ENCODE assay signal across 14 mouse cellular contexts in the genomic region with DNA sequence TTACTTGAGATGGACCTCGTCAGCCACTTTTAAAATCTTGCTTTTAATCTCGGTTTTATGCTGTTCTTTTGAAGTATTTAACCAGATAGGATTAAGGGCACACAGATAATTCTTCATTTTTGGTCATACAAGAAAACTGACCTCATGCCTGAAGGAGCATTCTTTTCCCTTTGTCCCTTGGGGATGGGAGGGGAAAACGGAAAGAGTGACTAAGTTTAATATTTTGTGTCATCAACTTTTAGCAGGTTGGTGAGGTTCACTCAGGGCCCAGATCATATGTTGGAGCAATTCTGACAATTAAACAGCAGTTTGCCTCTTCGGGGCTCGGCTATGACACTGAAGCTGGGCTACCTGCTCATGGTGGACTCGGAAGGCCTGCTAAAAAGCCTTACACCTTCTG. TPM values are rescaled to one million over a fixed set of nuclear protein-coding genes. Genes with fewer than 3 reads are reported as not detected.
DNase-seq lines count a peak whose midpoint lies in the region; ATAC-seq lines count a peak whose summit lies in the region.
"Had no signal": no experiment of that assay in that cellular context is flagged by ENCODE, and none has a peak within 500 bp of the region (broad histone marks: within the 10 kb centered on the region; RNA-seq: fewer than 3 reads in every experiment).

No protein-coding gene starts in this region.

- H3K4me2 ChIP-seq in heart, embryonic 11.5 days = no peak overlapping the region
- peak overlapping the region; percentile 32; the same call in 1 of the 2 replicates for H3K4me2 ChIP-seq in liver, embryonic 15.5 days
- H3K4me2 ChIP-seq: hindbrain, embryonic 15.5 days had no signal

- H3K9ac ChIP-seq in heart, embryonic 11.5 days (ENCODE audit: low read depth, low read length) = no peak overlapping the region
- no peak overlapping the region for H3K9ac ChIP-seq in liver, embryonic 15.5 days
- H3K9ac ChIP-seq: hindbrain, embryonic 15.5 days had no signal

- intact Hi-C loops in left cerebral cortex, postnatal 36 days (cut with DNase I) = no loop called here

- H3K4me1 ChIP-seq in heart, embryonic 11.5 days (ENCODE audit: control insufficient read depth, insufficient read depth, low read length) = no peaks in the 10 kb centered on the region
- peaks cover 24% of the 10 kb centered on the region for H3K4me1 ChIP-seq in liver, embryonic 15.5 days (replicated peaks)
- H3K4me1 ChIP-seq: hindbrain, embryonic 15.5 days had no signal

- DNase-seq in heart, adult 9 months (ENCODE audit: low spot score in 2 of 2) = peak; percentile 51 to 78
- DNase-seq in 3T3-L1 (ENCODE audit: low read depth, low spot score) = peak; percentile 70
- DNase-seq in adipocyte (ENCODE audit: low spot score) = peak; percentile 23
- no peak for DNase-seq in layer of hippocampus, adult 18-20 months (ENCODE audit: low spot score in 2 of 2)
- DNase-seq in left cerebral cortex, postnatal 36 days (ENCODE audit: low spot score in 2 of 2) = no peak
- DNase-seq: cerebellum, adult 9-10 months; gastrocnemius, postnatal 36 days; kidney, adult 18-20 months; lung, adult 2 months had no signal

- no peaks in the 10 kb centered on the region for H3K9me3 ChIP-seq in heart, embryonic 11.5 days (replicated peaks; ENCODE audit: control insufficient read depth, low read length)
- H3K9me3 ChIP-seq in liver, embryonic 15.5 days (replicated peaks) = no peaks in the 10 kb centered on the region
- H3K9me3 ChIP-seq: hindbrain, embryonic 15.5 days had no signal

- no peak overlapping the region for H3K27ac ChIP-seq in heart, embryonic 11.5 days (ENCODE audit: low read depth, low read length)
- H3K27ac ChIP-seq in liver, embryonic 15.5 days (replicated peaks) = no peak overlapping the region
- H3K27ac ChIP-seq: hindbrain, embryonic 15.5 days had no signal

- ATAC-seq in heart, embryonic 11.5 days (replicated peaks; ENCODE audit: insufficient number of reproducible peaks, low FRiP score, low TSS enrichment) = no peak
- no peak for ATAC-seq in liver, embryonic 15.5 days (ENCODE audit: insufficient read depth)
- ATAC-seq: forebrain, embryonic 16.5 days had no signal

- H3K4me3 ChIP-seq in heart, embryonic 11.5 days (ENCODE audit: low read depth, low read length) = no peak overlapping the region
- H3K4me3 ChIP-seq in liver, embryonic 15.5 days (replicated peaks) = no peak overlapping the region
- H3K4me3 ChIP-seq: erythroblast, embryonic 14.5 days; hindbrain, embryonic 15.5 days had no signal

- H3K36me3 ChIP-seq in heart, embryonic 11.5 days (ENCODE audit: control insufficient read depth, insufficient read depth, low read length) = no peaks in the 10 kb centered on the region
- H3K36me3 ChIP-seq in liver, embryonic 15.5 days (replicated peaks) = no peaks in the 10 kb centered on the region
- H3K36me3 ChIP-seq: hindbrain, embryonic 15.5 days had no signal

- 81% methylated on average over 6 of the region's 6 CpGs for WGBS in heart, embryonic 11.5 days (ENCODE audit: insufficient replicate concordance)
- 63% methylated on average over 6 of the region's 6 CpGs for WGBS in liver, embryonic 15.5 days (ENCODE audit: insufficient replicate concordance)

- H3K27me3 ChIP-seq in heart, embryonic 11.5 days (ENCODE audit: control insufficient read depth, insufficient read depth, low read length) = no peaks in the 10 kb centered on the region
- H3K27me3 ChIP-seq in liver, embryonic 15.5 days = no peaks in the 10 kb centered on the region
- H3K27me3 ChIP-seq: hindbrain, embryonic 15.5 days had no signal

RNA-seq across cellular contexts. Expression of a gene that starts 60.0 kb away (rescaled TPM):
- polyA plus RNA-seq in heart, embryonic 11.5 days (2014; fragmentation: Nextera tagmentation; extraction: Ambion mirVana) = 6.3 and 7.8 TPM in 2 replicates
- polyA plus RNA-seq in liver, embryonic 15.5 days (2015; fragmentation: Nextera tagmentation; extraction: Ambion mirVana) = 3.5 and 3.8 TPM in 2 replicates
- total RNA-seq in layer of hippocampus, adult 18-20 months (2021) = 10 to 100 TPM in 1 of 2 experiments, 1 to 10 TPM in 1; 9.6 to 11.7 TPM
- 1 to 10 TPM; 7.7 to 8.2 TPM for total RNA-seq in left cerebral cortex, postnatal 36 days (2021)

Comparison
In these comparisons a context has a peak if more than half of its experiments do, and no peak if none do; other contexts are left out.
1. DNase-seq: peak in heart, adult 9 months (2 of 2), 3T3-L1 (single experiment) and adipocyte (single experiment); none in layer of hippocampus, adult 18-20 months (0 of 2) and left cerebral cortex, postnatal 36 days (0 of 2).